Mouse (Mus musculus): Measurements from ENCODE around the gene Bola1.

- TF ChIP-seq CTCF (conservative IDR thresholded peaks at IDR 0.05; ENCODE audit: insufficient read depth, insufficient read length, low read depth, low read length) (no peak), POLR2A (IDR thresholded peaks at IDR 0.05; ENCODE audit: low read depth, low read length) (no peak)
Observed at GRCm38 (mm10) chr3:96151836-96152235, 67.7 kb downstream of the Bola1 start.
